Mouse (Mus musculus) cortical plate, adult 2 months (tissue): ENCODE results near the gene Thumpd3.
A peak's percentile ranks its signal among the peaks of the same experiment; 100 is the strongest.

Experiments
- CTCF ChIP-seq: fragments of 200-500 bp; IDR thresholded peaks from 2 replicates; pipeline ENCODE4 v1.5.1; 2011; ENCODE audit warnings: mild to moderate bottlenecking, control low read depth, low read length; ENCODE audit not compliant: insufficient read depth; ENCODE audit errors: extremely low read depth
- POLR2A ChIP-seq: fragments of 200-500 bp; IDR thresholded peaks from 2 replicates; pipeline ENCODE4 v1.6.1; 2011; ENCODE audit warnings: mild to moderate bottlenecking, low read length, control low read depth; ENCODE audit not compliant: insufficient read depth; ENCODE audit errors: extremely low read depth

GRCm38 (mm10) chr6:113046041-113046975, at the start of gene Thumpd3:
- TF ChIP-seq CTCF (no peak), POLR2A (peak; percentile 98)
